Mouse (Mus musculus): ENCODE measurements around the gene Gm13420. TPM values are rescaled to one million over a fixed set of nuclear protein-coding genes. Genes with fewer than 3 reads are reported as not detected.
"Not testable (repeated sequence)": the region's sequence is repeated elsewhere in the genome, so short reads cannot be mapped to it uniquely, and the experiment has no call there.

The Gm13420 gene
- not detected in 2 replicates for polyA plus RNA-seq (2014; fragmentation: Nextera tagmentation; extraction: Ambion mirVana)

DNA sequence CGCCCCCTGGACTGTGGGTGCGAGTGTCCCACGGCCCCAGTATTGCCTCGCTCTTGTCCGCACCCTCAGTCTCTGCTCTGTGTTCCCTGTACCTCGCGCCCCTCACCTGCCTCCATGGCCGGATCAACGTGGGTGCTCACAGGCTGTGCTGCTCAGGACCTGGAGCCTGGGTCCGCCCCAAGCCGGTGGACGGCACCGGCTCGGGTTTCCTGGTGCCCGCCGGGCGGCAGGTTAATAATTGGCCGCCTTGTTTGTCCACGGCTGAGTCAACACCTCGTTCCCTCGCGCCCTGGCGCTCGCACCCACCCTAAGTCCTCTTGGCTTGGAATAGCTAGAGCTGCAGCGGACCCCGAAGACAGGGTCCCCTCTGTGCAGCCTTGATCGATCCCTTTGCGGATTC is at the start of gene Gm13420:
TSS of gene Gm13420 (minus strand) at position 189 of the 400 bp plus-strand sequence.
- Histone ChIP-seq H3K27ac (replicated peaks in 1 of 2; ENCODE audit: control insufficient read depth in 1 of 2, insufficient read depth in 1 of 2, low read depth in 2 of 2, low read length in 2 of 2) (no peak within 1 kb of the TSS), H3K4me3 (ENCODE audit: control insufficient read depth in 1 of 2, insufficient read depth in 1 of 2, low read depth in 1 of 2, low read length in 2 of 2) (peak within 1 kb of the TSS in 1 of 2 experiments; percentile 3; a peak in 1 of 4 replicates), H3K9me3 (ENCODE audit: control insufficient read depth, low read length) (no peaks in the 10 kb centered on the region), H3K36me3 (ENCODE audit: control insufficient read depth, insufficient read depth, low read length) (no peaks in the 10 kb centered on the region), H3K4me2 (ENCODE audit: low read length) (peak within 1 kb of the TSS; percentile 26), H3K27me3 (ENCODE audit: control insufficient read depth, insufficient read depth, low read length) (peaks cover 57% of the 10 kb centered on the region), H3K4me1 (ENCODE audit: control insufficient read depth in 2 of 2, insufficient read depth in 2 of 2, low read length in 2 of 2) (peaks cover 0 to 7% of the 10 kb centered on the region in 2 experiments; a peak in 2 of 4 replicates), H3K9ac (ENCODE audit: low read length) (no peak within 1 kb of the TSS)
- 8% methylated on average over 28 of the region's 28 CpGs for WGBS
- ATAC-seq (ENCODE audit: insufficient number of reproducible peaks, insufficient read depth, low FRiP score, low read depth), result no peak

DNA sequence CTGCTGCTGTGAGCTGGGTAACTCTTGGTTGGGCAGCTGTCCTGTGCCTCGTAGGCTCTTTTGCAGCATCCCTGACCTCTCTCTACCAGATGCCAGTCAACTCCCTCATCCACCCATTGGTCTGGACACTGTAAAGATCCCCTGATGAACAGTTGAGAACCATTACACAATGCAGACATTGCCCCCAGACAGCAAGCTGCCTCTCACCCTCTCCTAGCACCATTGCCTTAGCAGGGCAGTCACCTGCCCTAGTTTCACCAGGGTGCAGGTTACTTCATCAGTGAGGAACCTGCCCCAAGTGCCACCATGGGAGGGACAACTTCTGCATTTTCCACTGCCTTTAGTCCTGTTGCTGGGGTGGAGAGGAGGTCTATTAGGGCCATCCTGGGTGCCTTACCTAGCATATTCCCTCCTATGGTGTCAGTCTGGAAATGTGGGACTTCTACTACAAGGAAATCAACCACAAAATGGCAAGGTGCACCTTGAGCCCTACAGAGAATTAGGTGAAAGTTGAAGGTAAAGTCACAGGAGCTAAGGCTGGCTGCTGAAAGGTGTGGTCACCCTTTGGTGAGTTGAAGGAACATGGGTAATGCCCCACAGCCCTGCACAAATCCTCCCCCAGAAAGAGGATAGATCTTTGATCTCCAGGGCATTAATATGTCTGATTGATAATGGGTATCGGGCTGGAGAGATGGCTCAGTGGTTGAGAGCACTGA is 41.4 kb upstream of the Gm13420 start:
- peaks cover 42% of the 10 kb centered on the region for H3K36me3 ChIP-seq (ENCODE audit: control insufficient read depth, insufficient read depth, low read length)
- no peak for ATAC-seq (ENCODE audit: insufficient number of reproducible peaks, insufficient read depth, low FRiP score, low read depth)
- 94% methylated on average over 2 of the region's 2 CpGs for WGBS

DNA sequence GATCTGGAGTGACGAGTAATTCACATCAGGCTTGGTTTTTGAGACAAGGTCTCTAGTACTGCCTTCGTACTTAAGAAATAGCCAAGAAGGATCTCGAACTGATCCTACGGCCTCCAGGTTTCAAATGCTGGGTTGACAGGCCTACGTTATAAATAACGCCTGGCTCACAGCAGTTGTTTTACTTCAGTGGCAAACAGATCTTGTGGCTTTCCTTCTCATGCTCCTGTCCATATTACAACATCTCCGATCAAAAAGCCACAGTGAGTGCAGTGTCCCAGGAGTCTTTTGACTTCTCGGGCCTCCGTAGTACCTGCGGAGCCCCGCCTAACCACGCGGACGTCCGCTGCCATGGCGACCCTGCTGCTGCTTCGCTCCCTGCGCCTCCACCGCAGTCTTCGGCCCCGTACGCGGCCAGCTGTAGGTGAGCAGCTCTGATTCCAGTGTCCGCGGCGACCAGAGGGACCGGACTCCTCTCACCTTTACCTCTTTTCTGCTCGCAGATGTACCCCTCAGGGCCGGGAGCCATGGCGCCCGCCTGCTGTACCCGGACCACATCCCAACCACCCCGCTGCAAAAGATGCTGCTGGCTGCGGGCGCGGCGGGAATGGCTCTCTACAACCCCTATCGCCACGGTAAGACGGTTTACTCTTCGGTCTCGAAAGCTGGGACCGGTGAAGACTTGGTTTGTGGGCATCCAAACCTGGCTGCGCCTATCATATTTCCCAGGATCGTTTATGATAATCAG is 36.6 kb upstream of the Gm13420 start, which contains the start of gene Trub2:
TSS of gene Trub2 (minus strand) at position 566 of the 745 bp plus-strand sequence.
- H3K9ac ChIP-seq (ENCODE audit: low read length), result peak within 1 kb of the TSS; percentile 73
- peak within 1 kb of the TSS; percentile 93 for H3K4me2 ChIP-seq (ENCODE audit: low read length)
- H3K36me3 ChIP-seq (ENCODE audit: control insufficient read depth, insufficient read depth, low read length), result peaks cover 56% of the 10 kb centered on the region
- ATAC-seq (ENCODE audit: insufficient number of reproducible peaks, insufficient read depth, low FRiP score, low read depth), result peak; percentile 87
- peak within 1 kb of the TSS; percentile 67 to 77 for H3K27ac ChIP-seq (replicated peaks in 1 of 2; ENCODE audit: control insufficient read depth in 1 of 2, insufficient read depth in 1 of 2, low read depth in 2 of 2, low read length in 2 of 2)
- H3K9me3 ChIP-seq (ENCODE audit: control insufficient read depth, low read length), result no peaks in the 10 kb centered on the region
- under 1% methylated on average over 45 of the region's 45 CpGs for WGBS
- H3K4me3 ChIP-seq (ENCODE audit: control insufficient read depth in 1 of 2, insufficient read depth in 1 of 2, low read depth in 1 of 2, low read length in 2 of 2), result peak within 1 kb of the TSS; percentile 64 to 90
- H3K27me3 ChIP-seq (ENCODE audit: control insufficient read depth, insufficient read depth, low read length), result no peaks in the 10 kb centered on the region
- H3K4me1 ChIP-seq (ENCODE audit: control insufficient read depth in 2 of 2, insufficient read depth in 2 of 2, low read length in 2 of 2), result peaks cover 0 to 8% of the 10 kb centered on the region in 2 experiments; a peak in 2 of 4 replicates

More for the DNA sequence above, 41.4 kb upstream of the Gm13420 start:
- Histone ChIP-seq H3K4me2 (ENCODE audit: low read length) (no peak overlapping the region), H3K4me1 (ENCODE audit: control insufficient read depth in 2 of 2, insufficient read depth in 2 of 2, low read length in 2 of 2) (0 out of 4 replicates have a peak, but pooled peaks cover 0 to 3% of the 10 kb centered on the region in 2 experiments), H3K9ac (ENCODE audit: low read length) (no peak overlapping the region), H3K9me3 (ENCODE audit: control insufficient read depth, low read length) (no peaks in the 10 kb centered on the region), H3K4me3 (ENCODE audit: control insufficient read depth in 1 of 2, insufficient read depth in 1 of 2, low read depth in 1 of 2, low read length in 2 of 2) (no peak overlapping the region), H3K27ac (replicated peaks in 1 of 2; ENCODE audit: control insufficient read depth in 1 of 2, insufficient read depth in 1 of 2, low read depth in 2 of 2, low read length in 2 of 2) (no peak overlapping the region), H3K27me3 (ENCODE audit: control insufficient read depth, insufficient read depth, low read length) (no peaks in the 10 kb centered on the region)

DNA sequence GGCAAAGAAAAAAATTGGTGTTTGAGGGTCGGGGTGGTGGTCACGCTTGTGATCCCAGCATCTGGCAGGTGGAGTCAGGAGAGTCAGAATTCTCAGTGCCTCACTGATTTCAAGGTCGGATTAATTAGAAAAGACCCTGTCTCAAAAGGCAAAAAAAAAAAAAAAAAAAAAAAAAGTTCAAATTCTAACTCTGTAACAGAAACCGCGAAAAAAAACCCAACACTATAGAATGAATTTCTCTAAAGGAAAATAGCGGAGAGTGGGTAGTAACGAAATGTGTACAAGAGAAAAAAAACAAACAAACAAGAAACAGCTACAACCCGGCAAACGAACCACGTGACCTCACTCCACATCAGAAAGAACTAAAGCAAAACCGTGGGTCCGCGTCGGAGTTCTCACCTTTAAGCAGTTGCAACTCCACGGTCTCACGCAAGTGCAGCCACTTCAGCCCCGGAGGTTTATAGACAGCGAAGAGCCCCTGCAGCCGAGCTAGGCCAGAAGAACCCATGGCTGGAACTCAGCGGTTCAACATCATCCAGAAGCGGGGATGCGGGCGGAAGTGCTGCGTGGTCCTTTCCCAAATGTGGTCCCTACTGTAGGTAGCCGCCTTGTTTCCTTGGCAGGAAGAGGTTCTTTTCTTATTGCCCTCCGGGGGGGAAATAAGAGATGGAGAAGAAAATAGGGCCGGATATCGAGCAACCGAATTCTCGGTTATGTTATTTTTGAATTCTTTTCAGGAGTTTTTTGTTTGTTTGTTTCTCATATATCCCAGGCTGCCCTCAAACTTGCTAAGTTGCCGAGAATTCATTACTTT is 35.8 kb upstream of the Gm13420 start, which contains the start of gene Coq4:
TSS of gene Coq4 (plus strand) at position 390 of the 814 bp plus-strand sequence.
- H3K4me2 ChIP-seq (ENCODE audit: low read length), result peak within 1 kb of the TSS; percentile 93
- H3K27ac ChIP-seq (replicated peaks in 1 of 2; ENCODE audit: control insufficient read depth in 1 of 2, insufficient read depth in 1 of 2, low read depth in 2 of 2, low read length in 2 of 2), result peak within 1 kb of the TSS; percentile 67 to 77
- peak within 1 kb of the TSS; percentile 73 for H3K9ac ChIP-seq (ENCODE audit: low read length)
- peak within 1 kb of the TSS; percentile 64 to 90 for H3K4me3 ChIP-seq (ENCODE audit: control insufficient read depth in 1 of 2, insufficient read depth in 1 of 2, low read depth in 1 of 2, low read length in 2 of 2)
- WGBS, result 2% methylated on average over 31 of the region's 31 CpGs
- H3K36me3 ChIP-seq (ENCODE audit: control insufficient read depth, insufficient read depth, low read length), result peaks cover 59% of the 10 kb centered on the region
- peak; percentile 83 for ATAC-seq (ENCODE audit: insufficient number of reproducible peaks, insufficient read depth, low FRiP score, low read depth)
- no peaks in the 10 kb centered on the region for H3K9me3 ChIP-seq (ENCODE audit: control insufficient read depth, low read length)
- H3K4me1 ChIP-seq (ENCODE audit: control insufficient read depth in 2 of 2, insufficient read depth in 2 of 2, low read length in 2 of 2), result peaks cover 0 to 8% of the 10 kb centered on the region in 2 experiments; a peak in 2 of 4 replicates
- no peaks in the 10 kb centered on the region for H3K27me3 ChIP-seq (ENCODE audit: control insufficient read depth, insufficient read depth, low read length)

DNA sequence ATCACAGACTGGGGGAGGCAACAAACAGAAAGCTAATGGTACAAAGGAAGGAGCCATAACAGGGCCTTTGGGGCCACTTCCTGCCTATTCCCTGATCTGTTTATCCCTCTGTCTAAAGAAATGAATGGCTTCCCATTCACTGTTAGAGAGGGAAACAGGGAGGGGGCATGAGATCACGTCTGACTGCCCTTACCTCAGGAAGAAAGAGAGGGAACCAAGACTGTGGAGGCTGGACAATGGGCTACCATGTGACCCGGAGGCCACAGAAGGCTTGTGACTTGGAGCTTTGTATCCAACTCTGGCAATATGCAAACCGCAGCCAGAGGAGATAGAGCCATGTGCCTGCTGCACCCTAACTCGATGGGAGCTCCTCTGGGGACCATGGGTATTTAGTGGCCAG is 32.8 kb upstream of the Gm13420 start:
- WGBS, result 72% methylated on average over 4 of the region's 4 CpGs
- no peak overlapping the region for H3K4me3 ChIP-seq (ENCODE audit: control insufficient read depth in 1 of 2, insufficient read depth in 1 of 2, low read depth in 1 of 2, low read length in 2 of 2)
- H3K27me3 ChIP-seq (ENCODE audit: control insufficient read depth, insufficient read depth, low read length), result no peaks in the 10 kb centered on the region
- peaks cover 68% of the 10 kb centered on the region for H3K36me3 ChIP-seq (ENCODE audit: control insufficient read depth, insufficient read depth, low read length)
- H3K27ac ChIP-seq (replicated peaks in 1 of 2; ENCODE audit: control insufficient read depth in 1 of 2, insufficient read depth in 1 of 2, low read depth in 2 of 2, low read length in 2 of 2), result no peak overlapping the region
- H3K4me1 ChIP-seq (ENCODE audit: control insufficient read depth in 2 of 2, insufficient read depth in 2 of 2, low read length in 2 of 2), result peaks cover 0 to 8% of the 10 kb centered on the region in 2 experiments; a peak in 2 of 4 replicates
- no peak overlapping the region for H3K4me2 ChIP-seq (ENCODE audit: low read length)
- no peaks in the 10 kb centered on the region; the same call in 1 of the 2 replicates for H3K9me3 ChIP-seq (ENCODE audit: control insufficient read depth, low read length)
- ATAC-seq (ENCODE audit: insufficient number of reproducible peaks, insufficient read depth, low FRiP score, low read depth), result no peak
- H3K9ac ChIP-seq (ENCODE audit: low read length), result no peak overlapping the region

DNA sequence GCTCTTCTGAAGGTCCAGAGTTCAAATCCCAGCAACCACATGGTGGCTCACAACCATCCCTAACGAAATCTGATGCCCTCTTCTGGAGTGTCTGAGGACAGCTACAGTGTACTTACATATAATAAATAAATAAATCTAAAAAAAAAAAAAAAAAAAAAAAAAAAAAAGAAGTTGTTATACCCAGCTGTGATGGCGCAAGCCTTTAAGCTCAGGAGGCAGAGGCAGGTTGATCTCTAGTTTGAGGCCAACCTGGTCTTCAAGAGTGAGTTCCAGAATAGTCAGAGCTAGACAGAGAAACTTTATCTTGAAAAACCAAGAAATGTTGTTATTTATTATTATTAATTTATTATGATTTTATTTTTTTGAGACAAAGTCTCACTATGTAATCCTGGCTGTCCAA is 29.8 kb upstream of the Gm13420 start:
- H3K9me3 ChIP-seq (ENCODE audit: control insufficient read depth, low read length); H3K4me1 ChIP-seq (ENCODE audit: control insufficient read depth in 2 of 2, insufficient read depth in 2 of 2, low read length in 2 of 2); H3K27me3 ChIP-seq (ENCODE audit: control insufficient read depth, insufficient read depth, low read length); ATAC-seq (ENCODE audit: insufficient number of reproducible peaks, insufficient read depth, low FRiP score, low read depth); H3K4me2 ChIP-seq (ENCODE audit: low read length); H3K4me3 ChIP-seq (ENCODE audit: control insufficient read depth in 1 of 2, insufficient read depth in 1 of 2, low read depth in 1 of 2, low read length in 2 of 2); H3K9ac ChIP-seq (ENCODE audit: low read length); H3K27ac ChIP-seq (replicated peaks in 1 of 2; ENCODE audit: control insufficient read depth in 1 of 2, insufficient read depth in 1 of 2, low read depth in 2 of 2, low read length in 2 of 2): not testable (repeated sequence)
- WGBS, result 88% methylated on average over 2 of the region's 2 CpGs
- H3K36me3 ChIP-seq (ENCODE audit: control insufficient read depth, insufficient read depth, low read length), result peaks cover 97% of the 10 kb centered on the region

DNA sequence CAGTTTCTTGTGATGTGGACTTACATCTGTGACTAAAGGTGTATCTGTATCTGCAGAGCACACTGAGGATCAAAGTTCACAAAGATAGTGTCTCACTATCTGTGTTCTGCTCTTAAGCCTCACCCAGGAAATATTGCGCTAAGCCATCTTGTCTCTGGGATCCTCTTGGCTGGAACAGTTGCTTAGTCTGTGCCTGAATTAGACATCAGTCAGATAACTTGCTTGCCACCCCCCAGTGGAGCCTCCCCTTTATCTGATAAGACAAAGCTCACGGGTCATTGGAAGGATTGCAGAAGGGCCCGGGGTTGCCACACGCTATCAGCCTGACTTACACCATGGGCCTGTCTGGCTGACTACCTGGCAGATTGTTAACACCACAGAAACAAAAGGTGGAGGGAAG is 21.8 kb upstream of the Gm13420 start:
- Histone ChIP-seq H3K4me3 (ENCODE audit: control insufficient read depth in 1 of 2, insufficient read depth in 1 of 2, low read depth in 1 of 2, low read length in 2 of 2) (no peak overlapping the region), H3K4me2 (ENCODE audit: low read length) (no peak overlapping the region), H3K27ac (replicated peaks in 1 of 2; ENCODE audit: control insufficient read depth in 1 of 2, insufficient read depth in 1 of 2, low read depth in 2 of 2, low read length in 2 of 2) (no peak overlapping the region), H3K9me3 (ENCODE audit: control insufficient read depth, low read length) (no peaks in the 10 kb centered on the region), H3K4me1 (ENCODE audit: control insufficient read depth in 2 of 2, insufficient read depth in 2 of 2, low read length in 2 of 2) (peaks cover 0 to 2% of the 10 kb centered on the region in 2 experiments; a peak in 2 of 4 replicates), H3K27me3 (ENCODE audit: control insufficient read depth, insufficient read depth, low read length) (no peaks in the 10 kb centered on the region), H3K36me3 (ENCODE audit: control insufficient read depth, insufficient read depth, low read length) (peaks cover 20% of the 10 kb centered on the region), H3K9ac (ENCODE audit: low read length) (no peak overlapping the region)
- 51% methylated on average over 4 of the region's 4 CpGs for WGBS
- no peak for ATAC-seq (ENCODE audit: insufficient number of reproducible peaks, insufficient read depth, low FRiP score, low read depth)

Measured in heart, embryonic 14.5 days (tissue).